Mouse (Mus musculus) E14TG2a.4 (cell line): ENCODE measurements around the gene Eef2kmt.

ENCODE experiments used
- CTCF ChIP-seq: conservative IDR thresholded peaks from 2 replicates; pipeline ENCODE4 v1.5.1; 2014; ENCODE audit warnings: low read length
- NANOG ChIP-seq: IDR thresholded peaks from 2 replicates; pipeline ENCODE4 v1.6.1; 2014; ENCODE audit warnings: borderline replicate concordance, low read length, mixed read lengths

- TF ChIP-seq CTCF (no peak), NANOG (no peak)
Measured at GRCm38 (mm10) chr16:5255081-5255740, 572 bp downstream of the Eef2kmt start.
